Mouse (Mus musculus) E14TG2a.4 (cell line): Measurements from ENCODE around the gene Epb41l3.

ENCODE experiments used
- CTCF ChIP-seq: conservative IDR thresholded peaks from 2 replicates; pipeline ENCODE4 v1.5.1; 2014; ENCODE audit warnings: low read length
- NANOG ChIP-seq: IDR thresholded peaks from 2 replicates; pipeline ENCODE4 v1.6.1; 2014; ENCODE audit warnings: borderline replicate concordance, low read length, mixed read lengths
- POU5F1 ChIP-seq: IDR thresholded peaks from 2 replicates; pipeline ENCODE4 v1.6.1; 2014; ENCODE audit warnings: low read length, borderline replicate concordance

GRCm38 (mm10) chr17:69288130-69288529 lies 212.6 kb downstream of the Epb41l3 start:
- TF ChIP-seq CTCF (no peak), NANOG (no peak), POU5F1 (no peak)
